Mouse (Mus musculus) 3134 (cell line): ENCODE measurements at regions not wholly inside any gene's neighbourhood (a gene's known extent, or its start where the extent isn't known, plus 50 kb on each side); places are given as distances from the start of the nearest gene placed in this dataset.
A peak's percentile ranks its signal among the peaks of the same experiment; 100 is the strongest.

Source experiments
- DNase-seq: peaks from one replicate; pipeline ENCODE4 v3.0.0-alpha.2; 2011; ENCODE audit warnings: low spot score; ENCODE audit not compliant: insufficient read length; ENCODE audit errors: extremely low read depth

GRCm38 (mm10) chr5:53380203-53380602 is 85.7 kb upstream of the Rbpj start:
- DNase-seq = no peak

GRCm38 (mm10) chr5:53381492-53382199 is 84.3 kb upstream of the Rbpj start:
- peak; percentile 62 for DNase-seq

- no peak for DNase-seq
Measured at GRCm38 (mm10) chr5:53384026-53384425, 81.9 kb upstream of the Rbpj start.

- peak; percentile 14 for DNase-seq
Measured at GRCm38 (mm10) chr5:53385513-53386148, 80.3 kb upstream of the Rbpj start.

- DNase-seq = no peak
Measured at GRCm38 (mm10) chr5:53393571-53393970, 72.4 kb upstream of the Rbpj start.

GRCm38 (mm10) chr5:53394560-53394959 is 71.4 kb upstream of the Rbpj start:
- no peak for DNase-seq

- no peak for DNase-seq
Measured at GRCm38 (mm10) chr5:53398428-53399058, 67.4 kb upstream of the Rbpj start.

- DNase-seq = no peak
Measured at GRCm38 (mm10) chr5:53401093-53401492, 64.9 kb upstream of the Rbpj start.

- no peak for DNase-seq
Measured at GRCm38 (mm10) chr5:53402022-53402421, 63.9 kb upstream of the Rbpj start.

- no peak for DNase-seq
Measured at GRCm38 (mm10) chr5:53402619-53403151, 63.3 kb upstream of the Rbpj start.

- no peak for DNase-seq
Measured at GRCm38 (mm10) chr5:53405929-53406328, 60.0 kb upstream of the Rbpj start.

GRCm38 (mm10) chr5:53407646-53408045 is 58.3 kb upstream of the Rbpj start:
- DNase-seq = no peak

GRCm38 (mm10) chr5:53408235-53408634 is 57.7 kb upstream of the Rbpj start:
- no peak for DNase-seq

GRCm38 (mm10) chr5:53409740-53410139 is 56.2 kb upstream of the Rbpj start:
- DNase-seq = no peak

GRCm38 (mm10) chr5:53412391-53413075 is 53.4 kb upstream of the Rbpj start:
- DNase-seq = no peak

- DNase-seq = no peak
Measured at GRCm38 (mm10) chr5:53413677-53414076, 52.3 kb upstream of the Rbpj start.

- no peak for DNase-seq
Measured at GRCm38 (mm10) chr5:53415472-53415871, 50.5 kb upstream of the Rbpj start.
